Mouse (Mus musculus): Measurements from ENCODE around the gene Apc2. TPM values are rescaled to one million over a fixed set of nuclear protein-coding genes. Genes with fewer than 3 reads are reported as not detected.

The Apc2 gene
- polyA plus RNA-seq, 1 experiment: 0.57 TPM

GRCm38 (mm10) chr10:80292251-80293146, 3.3 kb upstream of the Apc2 start, which contains the start of gene Rps15:
TSS of gene Rps15 (plus strand) at chr10:80292453.
- Histone ChIP-seq H3K4me1 (replicated peaks; ENCODE audit: control insufficient read depth, insufficient read depth, low read length) (peaks cover 17% of the 10 kb centered on the region), H3K27ac (ENCODE audit: control insufficient read depth, insufficient read depth, low read length) (no peak within 1 kb of the TSS), H3K36me3 (ENCODE audit: control insufficient read depth, insufficient read depth, low read length) (peaks cover 22% of the 10 kb centered on the region), H3K27me3 (ENCODE audit: control insufficient read depth, insufficient read depth, low read length) (no peaks in the 10 kb centered on the region), H3K4me3 (ENCODE audit: control insufficient read depth, insufficient read depth, low read length) (peak within 1 kb of the TSS; percentile 70)
- peak; percentile 92 for DNase-seq
- TF ChIP-seq CTCF (IDR thresholded peaks at IDR 0.05; ENCODE audit: borderline replicate concordance, control insufficient read depth, extremely low read depth, insufficient read depth, low read length, poor library complexity) (peak; percentile 64; the same call in 1 of the 2 replicates), POLR2A (IDR thresholded peaks at IDR 0.05; ENCODE audit: control insufficient read depth, extremely low read depth, insufficient read depth, low read length, poor library complexity) (peak; percentile 92)
- under 1% methylated on average over 72 of the region's 72 CpGs for WGBS

DNA sequence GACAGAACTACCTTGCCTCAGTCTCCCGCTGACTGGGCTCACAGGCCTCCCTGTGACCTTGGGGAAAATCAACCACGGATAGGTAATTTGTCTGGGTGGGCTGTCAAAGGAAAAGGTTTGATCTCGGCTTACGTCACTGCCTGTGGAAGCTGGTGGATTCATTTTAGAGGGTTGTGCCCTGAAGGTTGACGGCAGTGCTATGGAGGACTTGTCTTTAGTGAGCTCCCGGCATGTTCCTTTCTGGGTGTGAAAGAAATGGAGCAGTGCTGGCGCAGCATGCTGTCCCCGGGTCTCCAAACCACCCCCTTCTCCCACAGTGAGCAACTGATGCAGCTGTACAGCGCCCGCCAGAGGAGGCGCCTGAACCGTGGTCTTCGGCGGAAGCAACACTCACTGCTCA, 2.5 kb upstream of the Apc2 start:
- no peak for DNase-seq
- Histone ChIP-seq H3K27ac (ENCODE audit: control insufficient read depth, insufficient read depth, low read length) (no peak overlapping the region), H3K4me1 (replicated peaks; ENCODE audit: control insufficient read depth, insufficient read depth, low read length) (peaks cover 17% of the 10 kb centered on the region), H3K36me3 (ENCODE audit: control insufficient read depth, insufficient read depth, low read length) (peaks cover 17% of the 10 kb centered on the region), H3K4me3 (ENCODE audit: control insufficient read depth, insufficient read depth, low read length) (peak overlapping the region; percentile 70), H3K27me3 (ENCODE audit: control insufficient read depth, insufficient read depth, low read length) (no peaks in the 10 kb centered on the region)
- WGBS: 18% methylated on average over 14 of the region's 14 CpGs
- TF ChIP-seq CTCF (IDR thresholded peaks at IDR 0.05; ENCODE audit: borderline replicate concordance, control insufficient read depth, extremely low read depth, insufficient read depth, low read length, poor library complexity): no peak

GRCm38 (mm10) chr10:80294311-80294710, 1.5 kb upstream of the Apc2 start:
- peaks cover 17% of the 10 kb centered on the region for H3K4me1 ChIP-seq (replicated peaks; ENCODE audit: control insufficient read depth, insufficient read depth, low read length)
- no peak for DNase-seq
- no peak overlapping the region for H3K27ac ChIP-seq (ENCODE audit: control insufficient read depth, insufficient read depth, low read length)
- 96% methylated on average over 4 of the region's 4 CpGs for WGBS
- H3K27me3 ChIP-seq (ENCODE audit: control insufficient read depth, insufficient read depth, low read length): peaks cover 4% of the 10 kb centered on the region; the same call in 1 of the 2 replicates
- TF ChIP-seq POLR2A (IDR thresholded peaks at IDR 0.05; ENCODE audit: control insufficient read depth, extremely low read depth, insufficient read depth, low read length, poor library complexity): no peak
- TF ChIP-seq CTCF (IDR thresholded peaks at IDR 0.05; ENCODE audit: borderline replicate concordance, control insufficient read depth, extremely low read depth, insufficient read depth, low read length, poor library complexity): no peak
- H3K4me3 ChIP-seq (ENCODE audit: control insufficient read depth, insufficient read depth, low read length): no peak overlapping the region
- H3K36me3 ChIP-seq (ENCODE audit: control insufficient read depth, insufficient read depth, low read length): peaks cover 14% of the 10 kb centered on the region

DNA sequence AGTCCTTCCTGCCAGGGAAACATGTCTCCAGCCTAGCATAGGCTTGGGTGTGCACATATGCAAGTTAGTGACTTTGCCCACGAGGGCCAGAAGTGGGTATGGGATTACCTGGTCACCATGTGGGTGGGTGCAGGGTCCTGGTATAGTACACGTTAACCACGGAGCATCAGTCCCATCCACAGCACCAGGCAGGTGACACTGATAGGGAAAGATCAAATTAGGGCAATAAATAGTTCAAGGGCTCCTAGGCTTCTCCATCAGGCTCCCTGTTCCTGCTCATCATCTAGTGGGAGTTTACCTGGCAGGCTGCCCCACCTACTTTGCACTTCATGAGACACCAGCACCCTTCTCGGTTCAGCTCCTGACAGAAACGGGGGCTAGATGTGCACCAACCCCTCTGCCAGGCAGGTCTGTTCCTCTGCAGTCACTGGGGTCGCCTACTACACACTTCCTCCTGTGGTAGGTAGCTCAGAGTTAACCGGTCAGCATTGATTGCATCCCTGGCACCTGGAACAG, 931 bp upstream of the Apc2 start:
- Histone ChIP-seq H3K27ac (ENCODE audit: control insufficient read depth, insufficient read depth, low read length) (no peak overlapping the region), H3K4me1 (replicated peaks; ENCODE audit: control insufficient read depth, insufficient read depth, low read length) (peaks cover 17% of the 10 kb centered on the region), H3K27me3 (ENCODE audit: control insufficient read depth, insufficient read depth, low read length) (peaks cover 8% of the 10 kb centered on the region; the same call in 1 of the 2 replicates), H3K4me3 (ENCODE audit: control insufficient read depth, insufficient read depth, low read length) (no peak overlapping the region), H3K36me3 (ENCODE audit: control insufficient read depth, insufficient read depth, low read length) (peaks cover 14% of the 10 kb centered on the region)
- TF ChIP-seq CTCF (IDR thresholded peaks at IDR 0.05; ENCODE audit: borderline replicate concordance, control insufficient read depth, extremely low read depth, insufficient read depth, low read length, poor library complexity): no peak
- no peak for TF ChIP-seq POLR2A (IDR thresholded peaks at IDR 0.05; ENCODE audit: control insufficient read depth, extremely low read depth, insufficient read depth, low read length, poor library complexity)
- 79% methylated on average over 7 of the region's 7 CpGs for WGBS
- DNase-seq: no peak

- no peak overlapping the region for H3K27ac ChIP-seq (ENCODE audit: control insufficient read depth, insufficient read depth, low read length)
- H3K36me3 ChIP-seq (ENCODE audit: control insufficient read depth, insufficient read depth, low read length): peaks cover 14% of the 10 kb centered on the region
- H3K4me3 ChIP-seq (ENCODE audit: control insufficient read depth, insufficient read depth, low read length): no peak overlapping the region
- peaks cover 10% of the 10 kb centered on the region; the same call in 1 of the 2 replicates for H3K27me3 ChIP-seq (ENCODE audit: control insufficient read depth, insufficient read depth, low read length)
- 87% methylated on average over 5 of the region's 5 CpGs for WGBS
- DNase-seq: no peak
- TF ChIP-seq POLR2A (IDR thresholded peaks at IDR 0.05; ENCODE audit: control insufficient read depth, extremely low read depth, insufficient read depth, low read length, poor library complexity): no peak
- no peak for TF ChIP-seq CTCF (IDR thresholded peaks at IDR 0.05; ENCODE audit: borderline replicate concordance, control insufficient read depth, extremely low read depth, insufficient read depth, low read length, poor library complexity)
- H3K4me1 ChIP-seq (replicated peaks; ENCODE audit: control insufficient read depth, insufficient read depth, low read length): peaks cover 16% of the 10 kb centered on the region
Measured at GRCm38 (mm10) chr10:80296824-80297223, 1.0 kb downstream of the Apc2 start.

DNA sequence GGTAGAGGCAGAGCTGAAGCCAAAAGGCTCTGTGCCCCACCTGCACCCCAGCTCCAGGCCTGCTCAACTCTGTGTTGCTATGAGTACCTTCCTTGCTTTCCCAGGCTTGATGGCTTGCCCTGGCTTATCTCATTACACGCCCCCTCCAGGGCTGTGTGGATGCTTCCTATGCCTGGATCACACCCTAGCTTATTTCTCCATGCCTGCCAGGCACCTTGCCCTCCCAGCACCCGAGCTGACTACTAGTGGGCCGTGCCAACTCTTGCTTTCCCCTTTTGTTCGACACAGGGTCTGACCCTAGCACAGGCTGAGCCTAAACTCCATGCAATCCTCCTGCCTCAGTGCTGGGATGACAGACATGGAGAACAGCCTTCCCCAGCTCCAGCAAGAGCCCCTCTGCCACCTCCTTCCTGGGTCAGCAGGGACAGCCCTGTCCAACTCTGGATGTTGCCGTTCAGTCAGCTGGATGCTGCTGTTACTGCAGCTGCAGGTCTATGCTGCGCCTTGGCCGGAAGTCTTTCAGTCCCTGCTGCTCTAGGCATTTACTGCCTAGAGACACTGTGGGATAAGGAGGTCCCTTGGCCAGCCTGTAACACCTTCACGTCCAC, 1.9 kb downstream of the Apc2 start:
- Histone ChIP-seq H3K27ac (ENCODE audit: control insufficient read depth, insufficient read depth, low read length) (no peak overlapping the region), H3K36me3 (ENCODE audit: control insufficient read depth, insufficient read depth, low read length) (peaks cover 14% of the 10 kb centered on the region), H3K27me3 (ENCODE audit: control insufficient read depth, insufficient read depth, low read length) (peaks cover 10% of the 10 kb centered on the region; the same call in 1 of the 2 replicates), H3K4me1 (replicated peaks; ENCODE audit: control insufficient read depth, insufficient read depth, low read length) (peaks cover 13% of the 10 kb centered on the region), H3K4me3 (ENCODE audit: control insufficient read depth, insufficient read depth, low read length) (no peak overlapping the region)
- TF ChIP-seq CTCF (IDR thresholded peaks at IDR 0.05; ENCODE audit: borderline replicate concordance, control insufficient read depth, extremely low read depth, insufficient read depth, low read length, poor library complexity) (no peak), POLR2A (IDR thresholded peaks at IDR 0.05; ENCODE audit: control insufficient read depth, extremely low read depth, insufficient read depth, low read length, poor library complexity) (no peak)
- WGBS: 74% methylated on average over 8 of the region's 8 CpGs
- no peak for DNase-seq
